Mouse (Mus musculus): ENCODE results near the gene Ccdc40.
"Not testable (repeated sequence)": the region's sequence is repeated elsewhere in the genome, so short reads cannot be mapped to it uniquely, and the experiment has no call there.

The Ccdc40 gene

GRCm38 (mm10) chr11:119287207-119287992 lies 59.0 kb downstream of the Ccdc40 start:
- no peak for DNase-seq

- not testable (repeated sequence) for DNase-seq
Observed at GRCm38 (mm10) chr11:119292861-119293260, 64.5 kb downstream of the Ccdc40 start.

GRCm38 (mm10) chr11:119297996-119298395 lies 69.6 kb downstream of the Ccdc40 start:
- DNase-seq, result no peak

- DNase-seq, result no peak
Observed at GRCm38 (mm10) chr11:119298917-119299316, 70.5 kb downstream of the Ccdc40 start.

- peak; percentile 99 for DNase-seq
Observed at GRCm38 (mm10) chr11:119299391-119300245, 71.2 kb downstream of the Ccdc40 start, which contains the start of gene Eif4a3. Eif4a3 (minus strand) TSS chr11:119300089.

- DNase-seq, result no peak
Observed at GRCm38 (mm10) chr11:119300246-119300935, 72.0 kb downstream of the Ccdc40 start.

- no peak for DNase-seq
Observed at GRCm38 (mm10) chr11:119300986-119301385, 72.6 kb downstream of the Ccdc40 start.

- peak; percentile 53 for DNase-seq
Observed at GRCm38 (mm10) chr11:119304904-119305712, 76.7 kb downstream of the Ccdc40 start.

- DNase-seq, result no peak
Observed at GRCm38 (mm10) chr11:119306762-119307657, 78.6 kb downstream of the Ccdc40 start.

GRCm38 (mm10) chr11:119307658-119307867 lies 79.2 kb downstream of the Ccdc40 start, which contains the start of gene Card14:
Card14 (plus strand) TSS chr11:119307768.
- DNase-seq, result no peak

GRCm38 (mm10) chr11:119307916-119308315 lies 79.5 kb downstream of the Ccdc40 start:
- DNase-seq, result peak; percentile 28

GRCm38 (mm10) chr11:119310621-119311020 lies 82.2 kb downstream of the Ccdc40 start:
- DNase-seq, result no peak

GRCm38 (mm10) chr11:119314252-119314936 lies 86.0 kb downstream of the Ccdc40 start:
- DNase-seq, result no peak
